In genomic region chr8:117421838-117422237, GRCm38 (mm10) we compare ENCODE assay signal across 13 mouse cellular contexts.
DNase-seq lines count a peak whose midpoint lies in the region; ATAC-seq and TF ChIP-seq lines count a peak whose summit lies in the region.
"Had no signal": no experiment of that assay in that cellular context is flagged by ENCODE, and none has a peak within 500 bp of the region (broad histone marks: within the 10 kb centered on the region; RNA-seq: fewer than 3 reads in every experiment).

No protein-coding gene starts in this region.

- H3K4me3 ChIP-seq in gastrocnemius, adult 2 months = peak overlapping the region; percentile 62
- no peak overlapping the region for H3K4me3 ChIP-seq in left cerebral cortex, adult 2 months
- no peak overlapping the region for H3K4me3 ChIP-seq in heart, embryonic 14.5 days (ENCODE audit: control insufficient read depth in 1 of 2, insufficient read depth in 1 of 2, low read depth in 1 of 2, low read length in 2 of 2)
- no peak overlapping the region for H3K4me3 ChIP-seq in olfactory bulb, adult 2 months (ENCODE audit: insufficient read depth, low read depth, low read length)
- H3K4me3 ChIP-seq: lung, embryonic 15.5 days; megakaryocyte, embryonic 14.5 days had no signal

- no peak for DNase-seq in gastrocnemius, adult 2 months
- no peak for DNase-seq in gastrocnemius, postnatal 14 days
- DNase-seq in left cerebral cortex, adult 2 months (ENCODE audit: extremely low spot score in 1 of 2, low spot score in 2 of 2) = no peak
- DNase-seq in left cerebral cortex, postnatal 10 days (ENCODE audit: extremely low spot score in 1 of 2, low spot score in 2 of 2) = no peak
- DNase-seq in frontal cortex, adult 2 months (ENCODE audit: extremely low spot score in 1 of 2, low spot score in 1 of 2) = no peak
- DNase-seq: kidney, adult 2 months; spleen, adult 18-20 months; thymus, postnatal 36 days had no signal

- no peaks in the 10 kb centered on the region for H3K9me3 ChIP-seq in heart, embryonic 14.5 days (ENCODE audit: control insufficient read depth, low read length)
- H3K9me3 ChIP-seq: lung, embryonic 15.5 days; megakaryocyte, embryonic 14.5 days had no signal

- 26% methylated on average over 5 of the region's 5 CpGs for WGBS in heart, embryonic 14.5 days
- WGBS in olfactory bulb, adult 2 months = 47% methylated on average over 5 of the region's 5 CpGs

- intact Hi-C loops in gastrocnemius, adult 2 months (cut with DNase I) = loop anchor here (2.0 kb wide), 1 partner anchor 35 kb away; no protein-coding TSS in a partner anchor
- intact Hi-C loops in gastrocnemius, postnatal 14 days (cut with DNase I; ENCODE audit: low total_unique reads) = no loop called here
- intact Hi-C loops in left cerebral cortex, adult 2 months (cut with DNase I) = loop anchor here (2.0 kb wide), 1 partner anchor 35 kb away; no protein-coding TSS in a partner anchor
- intact Hi-C loops in left cerebral cortex, postnatal 10 days (cut with DNase I) = no loop called here

- H3K4me1 ChIP-seq in heart, embryonic 14.5 days (ENCODE audit: control insufficient read depth in 2 of 2, insufficient read depth in 2 of 2, low read length in 2 of 2) = peaks cover 23 to 28% of the 10 kb centered on the region in 2 experiments
- peaks cover 35% of the 10 kb centered on the region for H3K4me1 ChIP-seq in olfactory bulb, adult 2 months (ENCODE audit: control insufficient read depth, insufficient read depth, low read length)
- H3K4me1 ChIP-seq: lung, embryonic 15.5 days had no signal

- peak overlapping the region; percentile 88 for H3K27ac ChIP-seq in gastrocnemius, adult 2 months
- peak overlapping the region; percentile 84 for H3K27ac ChIP-seq in left cerebral cortex, adult 2 months
- H3K27ac ChIP-seq in heart, embryonic 14.5 days (replicated peaks in 1 of 2; ENCODE audit: control insufficient read depth in 1 of 2, insufficient read depth in 1 of 2, low read depth in 2 of 2, low read length in 2 of 2) = peak overlapping the region in 1 of 2 experiments; percentile 85; a peak in 1 of 4 replicates
- peak overlapping the region; percentile 63 for H3K27ac ChIP-seq in olfactory bulb, adult 2 months (ENCODE audit: insufficient read depth, low read depth, low read length)
- H3K27ac ChIP-seq: lung, embryonic 15.5 days had no signal

- H3K4me2 ChIP-seq in heart, embryonic 14.5 days (ENCODE audit: low read length) = no peak overlapping the region
- H3K4me2 ChIP-seq: lung, embryonic 15.5 days had no signal

- no peak for TF ChIP-seq CTCF in gastrocnemius, adult 2 months (IDR thresholded peaks at IDR 0.05)
- no peak for TF ChIP-seq CTCF in left cerebral cortex, adult 2 months (IDR thresholded peaks at IDR 0.05)
- no peak for TF ChIP-seq CTCF in olfactory bulb, adult 2 months (IDR thresholded peaks at IDR 0.05; ENCODE audit: insufficient read depth, low read depth, low read length)

- H3K9ac ChIP-seq in heart, embryonic 14.5 days (ENCODE audit: low read length) = peak overlapping the region; percentile 41; the same call in 1 of the 2 replicates
- H3K9ac ChIP-seq: lung, embryonic 15.5 days had no signal

- no peak; the same call in 1 of the 2 replicates for ATAC-seq in heart, embryonic 14.5 days (ENCODE audit: insufficient number of reproducible peaks, insufficient read depth, low FRiP score, low read depth)
- ATAC-seq: Patski had no signal

- H3K36me3 ChIP-seq in heart, embryonic 14.5 days (ENCODE audit: control insufficient read depth, insufficient read depth, low read length) = peaks cover 22% of the 10 kb centered on the region

- TF ChIP-seq POLR2A in olfactory bulb, adult 2 months (IDR thresholded peaks at IDR 0.05; ENCODE audit: insufficient read depth, low read depth, low read length) = no peak

- H3K27me3 ChIP-seq in heart, embryonic 14.5 days (ENCODE audit: control insufficient read depth, insufficient read depth, low read length) = no peaks in the 10 kb centered on the region
- H3K27me3 ChIP-seq: lung, embryonic 15.5 days; megakaryocyte, embryonic 14.5 days; Patski had no signal

Comparison
In these comparisons a context has a peak if more than half of its experiments do, and no peak if none do; other contexts are left out.
1. intact Hi-C loops: an anchor here in gastrocnemius, adult 2 months (2.0 kb wide) and left cerebral cortex, adult 2 months (2.0 kb wide); none called in gastrocnemius, postnatal 14 days and left cerebral cortex, postnatal 10 days.